ENCODE assay signal across 9 mouse cellular contexts in genomic region chr6:18513611-18514473, GRCm38 (mm10). TPM values are rescaled to one million over a fixed set of nuclear protein-coding genes. Genes with fewer than 3 reads are reported as not detected.
DNase-seq lines count a peak whose midpoint lies in the region; ATAC-seq and TF ChIP-seq lines count a peak whose summit lies in the region.
"Had no signal": no experiment of that assay in that cellular context is flagged by ENCODE, and none has a peak within 500 bp of the region (broad histone marks: within the 10 kb centered on the region; RNA-seq: fewer than 3 reads in every experiment).

No protein-coding gene starts in this region.

- TF ChIP-seq EP300 in heart, adult 2 months (IDR thresholded peaks at IDR 0.05; ENCODE audit: insufficient read depth, low read depth, low read length): no peak

- H3K9ac ChIP-seq in heart, adult 2 months (ENCODE audit: low read depth, low read length): peak overlapping the region; percentile 76
- H3K9ac ChIP-seq in embryonic facial prominence, embryonic 14.5 days (ENCODE audit: low read depth, low read length): peak overlapping the region; percentile 87
- H3K9ac ChIP-seq in midbrain, embryonic 16.5 days (ENCODE audit: low read depth, low read length): peak overlapping the region; percentile 97

- H3K4me1 ChIP-seq in heart, adult 2 months (ENCODE audit: control insufficient read depth, insufficient read depth, low read length): no peaks in the 10 kb centered on the region
- peaks cover 6% of the 10 kb centered on the region; the same call in 1 of the 2 replicates for H3K4me1 ChIP-seq in embryonic facial prominence, embryonic 14.5 days (ENCODE audit: control insufficient read depth, insufficient read depth, low read length)
- H3K4me1 ChIP-seq in hindbrain, embryonic 10.5 days (replicated peaks): peaks cover 14% of the 10 kb centered on the region
- peaks cover 20% of the 10 kb centered on the region for H3K4me1 ChIP-seq in midbrain, embryonic 16.5 days (ENCODE audit: control insufficient read depth, insufficient read depth, low read length)

- no peaks in the 10 kb centered on the region for H3K79me2 ChIP-seq in heart, adult 2 months (replicated peaks; ENCODE audit: control insufficient read depth, insufficient read depth, low read length)

- H3K9me3 ChIP-seq in embryonic facial prominence, embryonic 14.5 days (ENCODE audit: control insufficient read depth, low read length): peaks cover under 1% of the 10 kb centered on the region; the same call in 1 of the 2 replicates
- no peaks in the 10 kb centered on the region for H3K9me3 ChIP-seq in hindbrain, embryonic 10.5 days
- H3K9me3 ChIP-seq in midbrain, embryonic 16.5 days (replicated peaks; ENCODE audit: control insufficient read depth, low read length, poor library complexity, severe bottlenecking): no peaks in the 10 kb centered on the region

- ATAC-seq in embryonic facial prominence, embryonic 14.5 days (ENCODE audit: low read depth): peak; percentile 48
- ATAC-seq in midbrain, embryonic 16.5 days: peak; percentile 61

- intact Hi-C loops in heart, adult 2 months (cut with DNase I): no loop called here
- intact Hi-C loops in left cerebral cortex, postnatal 36 days (cut with DNase I): loop anchor here (5.0 kb wide), 4 partner anchors 112 to 303 kb away; no protein-coding TSS in a partner anchor

- no peaks in the 10 kb centered on the region for H3K36me3 ChIP-seq in heart, adult 2 months (ENCODE audit: control insufficient read depth, insufficient read depth, low read length)
- no peaks in the 10 kb centered on the region for H3K36me3 ChIP-seq in embryonic facial prominence, embryonic 14.5 days (ENCODE audit: control insufficient read depth, insufficient read depth, low read length)
- H3K36me3 ChIP-seq in hindbrain, embryonic 10.5 days: no peaks in the 10 kb centered on the region
- no peaks in the 10 kb centered on the region for H3K36me3 ChIP-seq in midbrain, embryonic 16.5 days (ENCODE audit: control insufficient read depth, insufficient read depth, low read length)

- WGBS in heart, adult 2 months: 4% methylated on average over 28 of the region's 28 CpGs
- 2% methylated on average over 27 of the region's 28 CpGs for WGBS in embryonic facial prominence, embryonic 14.5 days
- 1% methylated on average over 28 of the region's 28 CpGs for WGBS in hindbrain, embryonic 10.5 days
- under 1% methylated on average over 28 of the region's 28 CpGs for whole genome bisulfite sequencing in midbrain, embryonic 16.5 days

- H3K4me2 ChIP-seq in embryonic facial prominence, embryonic 14.5 days (ENCODE audit: low read depth, low read length): peak overlapping the region; percentile 87
- peak overlapping the region; percentile 71 for H3K4me2 ChIP-seq in midbrain, embryonic 16.5 days (ENCODE audit: low read length)

- DNase-seq in heart, adult 2 months: no peak
- no peak for DNase-seq in heart, adult 8-10 months (ENCODE audit: low spot score)
- peak; percentile 33 to 41 for DNase-seq in adrenal gland, adult 18-20 months (ENCODE audit: low spot score in 2 of 2)
- DNase-seq in embryonic facial prominence, embryonic 14.5 days (ENCODE audit: low spot score): no peak
- DNase-seq in hindbrain, embryonic 10.5 days (ENCODE audit: low spot score): peak; percentile 40
- DNase-seq in left cerebral cortex, postnatal 36 days (ENCODE audit: low spot score in 2 of 2): peak; percentile 45 to 53
- DNase-seq in yolk sac, embryonic 10.5 days (ENCODE audit: low spot score): peak; percentile 13

- TF ChIP-seq POLR2A in heart, adult 2 months (IDR thresholded peaks at IDR 0.05; ENCODE audit: insufficient read depth, low read depth, low read length): no peak

- no peak for TF ChIP-seq CTCF in heart, adult 2 months (IDR thresholded peaks at IDR 0.05)

- peak overlapping the region; percentile 67 for H3K4me3 ChIP-seq in heart, adult 2 months
- H3K4me3 ChIP-seq in embryonic facial prominence, embryonic 14.5 days (ENCODE audit: low read depth, low read length): peak overlapping the region; percentile 78
- peak overlapping the region; percentile 90 for H3K4me3 ChIP-seq in hindbrain, embryonic 10.5 days
- H3K4me3 ChIP-seq in midbrain, embryonic 16.5 days (ENCODE audit: low read depth, low read length): peak overlapping the region; percentile 79

- H3K27me3 ChIP-seq in heart, adult 2 months (ENCODE audit: control insufficient read depth, insufficient read depth, low read length): peaks cover 2% of the 10 kb centered on the region; the same call in 1 of the 2 replicates
- H3K27me3 ChIP-seq in embryonic facial prominence, embryonic 14.5 days (replicated peaks; ENCODE audit: control insufficient read depth, insufficient read depth, low read length): peaks cover 11% of the 10 kb centered on the region
- H3K27me3 ChIP-seq in hindbrain, embryonic 10.5 days (ENCODE audit: insufficient read depth, poor library complexity, severe bottlenecking): peaks cover 15% of the 10 kb centered on the region
- no peaks in the 10 kb centered on the region; the same call in 1 of the 2 replicates for H3K27me3 ChIP-seq in midbrain, embryonic 16.5 days (ENCODE audit: control insufficient read depth, insufficient read depth, low read depth, low read length)

- peak overlapping the region; percentile 51 for H3K27ac ChIP-seq in heart, adult 2 months
- peak overlapping the region; percentile 65 for H3K27ac ChIP-seq in embryonic facial prominence, embryonic 14.5 days (replicated peaks; ENCODE audit: low read depth, low read length)
- H3K27ac ChIP-seq in hindbrain, embryonic 10.5 days: peak overlapping the region; percentile 90
- H3K27ac ChIP-seq in midbrain, embryonic 16.5 days (ENCODE audit: low read length): peak overlapping the region; percentile 90

RNA-seq across cellular contexts. Expression of gene Cttnbp2, which starts 0.8 kb away (rescaled TPM):
- total RNA-seq in heart, adult 2 months (2021): 1 to 10 TPM; 1.3 to 2.3 TPM
- 0.66 and 1.00 TPM in 2 replicates for polyA plus RNA-seq in heart, adult 2 months (2012; rRNA removed)
- total RNA-seq in heart, adult 8-10 months (2022): 1 to 10 TPM; 1.1 to 3.4 (median 1.8) TPM
- total RNA-seq in adrenal gland, adult 18-20 months (2021): 10 to 100 TPM; 65.9 to 88.8 TPM
- polyA plus RNA-seq in embryonic facial prominence, embryonic 14.5 days (2014; fragmentation: Nextera tagmentation; extraction: Ambion mirVana): 14.4 and 19.4 TPM in 2 replicates
- 16.2 and 16.8 TPM in 2 replicates for polyA plus RNA-seq in hindbrain, embryonic 10.5 days (2016; fragmentation: Nextera tagmentation; extraction: Ambion mirVana)
- 100 to 1,000 TPM; 127 to 181 TPM for total RNA-seq in left cerebral cortex, postnatal 36 days (2021)
- polyA plus RNA-seq in midbrain, embryonic 16.5 days (2015; fragmentation: Nextera tagmentation; extraction: Ambion mirVana): 57.3 and 58.7 TPM in 2 replicates
- total RNA-seq: neutrophil, adult 5-6 weeks had no signal

Comparison
In these comparisons a context has a peak if more than half of its experiments do, and no peak if none do; other contexts are left out.
1. DNase-seq: peak in adrenal gland, adult 18-20 months (2 of 2), hindbrain, embryonic 10.5 days (single experiment), left cerebral cortex, postnatal 36 days (2 of 2) and yolk sac, embryonic 10.5 days (single experiment); none in heart, adult 2 months (0 of 2), heart, adult 8-10 months (single experiment) and embryonic facial prominence, embryonic 14.5 days (single experiment).
2. RNA of gene Cttnbp2, which starts 0.8 kb away (total RNA-seq): 127 to 181 TPM in left cerebral cortex, postnatal 36 days and 65.9 to 88.8 TPM in adrenal gland, adult 18-20 months; 1.3 to 2.3 TPM in heart, adult 2 months and 1.1 to 3.4 TPM in heart, adult 8-10 months; every median in the first group is over 10 times any median in the second.
3. Peak in every context shown above with its lines, with median percentiles within 50 percentile points of each other: H3K27ac ChIP-seq, H3K4me3 ChIP-seq and H3K9ac ChIP-seq.